Comparison of ENCODE assay signal across 16 mouse cellular contexts in genomic region chr10:22725166-22725565, GRCm38 (mm10). TPM values are rescaled to one million over a fixed set of nuclear protein-coding genes. Genes with fewer than 3 reads are reported as not detected.
DNase-seq lines count a peak whose midpoint lies in the region; ATAC-seq and TF ChIP-seq lines count a peak whose summit lies in the region.
"Had no signal": no experiment of that assay in that cellular context is flagged by ENCODE, and none has a peak within 500 bp of the region (broad histone marks: within the 10 kb centered on the region; RNA-seq: fewer than 3 reads in every experiment).

No protein-coding gene starts in this region.

- no peak for TF ChIP-seq CTCF in liver, adult 2 months (IDR thresholded peaks at IDR 0.05; ENCODE audit: low read depth, low read length)
- TF ChIP-seq CTCF in MEL (IDR thresholded peaks at IDR 0.05 in 2 of 3, conservative IDR thresholded peaks at IDR 0.05 in 1 of 3; ENCODE audit: control insufficient read depth in 1 of 3, insufficient read depth in 1 of 3, low read depth in 2 of 3, low read length in 3 of 3, poor library complexity in 1 of 3, severe bottlenecking in 1 of 3): no peak

- H3K27ac ChIP-seq in liver, adult 2 months (replicated peaks; ENCODE audit: insufficient read depth, low read depth, low read length): no peak overlapping the region
- H3K27ac ChIP-seq in MEL (ENCODE audit: control insufficient read depth, low read depth, low read length): peak overlapping the region; percentile 59
- H3K27ac ChIP-seq in forebrain, embryonic 15.5 days (replicated peaks): no peak overlapping the region
- H3K27ac ChIP-seq: embryonic facial prominence, embryonic 10.5 days; embryonic facial prominence, embryonic 12.5 days; forebrain, embryonic 13.5 days had no signal

- DNase-seq in liver, adult 2 months (ENCODE audit: extremely low read depth, low read depth, low spot score): peak; percentile 19
- DNase-seq in liver (no peak), MEL (ENCODE audit: low read depth, low spot score) (peak; percentile 69)
- DNase-seq in left cerebral cortex, postnatal 4 days: no peak
- DNase-seq: adrenal gland, adult 2 months; adrenal gland, postnatal 10 days; adrenal gland, postnatal 36 days; cerebellum, adult 11-12 months; cerebellum, adult 9-10 months; cerebellum, postnatal 10 days; cerebellum, postnatal 25 days had no signal

- peak; percentile 70 to 77 for TF ChIP-seq EP300 in MEL (IDR thresholded peaks at IDR 0.05; ENCODE audit: low read depth in 1 of 2, low read length in 2 of 2)

- 22% methylated on average over 4 of the region's 4 CpGs for WGBS in liver, adult 2 months
- 64% methylated on average over 4 of the region's 4 CpGs for WGBS in forebrain, embryonic 15.5 days

- TF ChIP-seq POLR2A in liver, adult 2 months (IDR thresholded peaks at IDR 0.05; ENCODE audit: extremely low read depth, insufficient read depth, low read length): no peak
- TF ChIP-seq POLR2A in MEL (IDR thresholded peaks at IDR 0.05; ENCODE audit: control insufficient read depth in 1 of 2, insufficient read depth in 1 of 2, low read depth in 1 of 2, low read length in 2 of 2, poor library complexity in 1 of 2): no peak

- H3K36me3 ChIP-seq in liver, adult 2 months (ENCODE audit: control insufficient read depth, insufficient read depth, low read length): no peaks in the 10 kb centered on the region
- H3K36me3 ChIP-seq in MEL (ENCODE audit: control insufficient read depth in 1 of 2, insufficient read depth in 2 of 2, low read length in 2 of 2): peaks cover 15 to 47% of the 10 kb centered on the region in 2 experiments
- H3K36me3 ChIP-seq in forebrain, embryonic 15.5 days: no peaks in the 10 kb centered on the region
- H3K36me3 ChIP-seq: embryonic facial prominence, embryonic 12.5 days had no signal

- no peaks in the 10 kb centered on the region for H3K27me3 ChIP-seq in liver, adult 2 months (ENCODE audit: control insufficient read depth, insufficient read depth, low read length)
- H3K27me3 ChIP-seq in MEL (ENCODE audit: control insufficient read depth in 1 of 2, insufficient read depth in 2 of 2, low read length in 2 of 2): no peaks in the 10 kb centered on the region
- no peaks in the 10 kb centered on the region for H3K27me3 ChIP-seq in forebrain, embryonic 15.5 days
- H3K27me3 ChIP-seq: embryonic facial prominence, embryonic 12.5 days; forebrain, embryonic 13.5 days had no signal

- TF ChIP-seq RAD21 in MEL (IDR thresholded peaks at IDR 0.05; ENCODE audit: low read depth, low read length): no peak

- H3K9ac ChIP-seq in liver, adult 2 months (ENCODE audit: low read depth, low read length): no peak overlapping the region
- no peak overlapping the region for H3K9ac ChIP-seq in MEL (ENCODE audit: control insufficient read depth, low read depth, low read length, poor library complexity, severe bottlenecking)
- H3K9ac ChIP-seq in forebrain, embryonic 15.5 days (replicated peaks): no peak overlapping the region
- H3K9ac ChIP-seq: embryonic facial prominence, embryonic 12.5 days; forebrain, embryonic 13.5 days had no signal

- H3K4me3 ChIP-seq in liver, adult 2 months (ENCODE audit: insufficient read depth, low read depth, low read length): no peak overlapping the region
- no peak overlapping the region for H3K4me3 ChIP-seq in MEL (ENCODE audit: control insufficient read depth in 1 of 2, insufficient read depth in 1 of 2, low read depth in 2 of 2, low read length in 2 of 2)
- H3K4me3 ChIP-seq in forebrain, embryonic 15.5 days: no peak overlapping the region
- H3K4me3 ChIP-seq: embryonic facial prominence, embryonic 10.5 days; embryonic facial prominence, embryonic 12.5 days; forebrain, embryonic 13.5 days had no signal

- H3K4me1 ChIP-seq in liver, adult 2 months (ENCODE audit: control insufficient read depth, insufficient read depth, low read length): peaks cover 6% of the 10 kb centered on the region
- peaks cover 31 to 38% of the 10 kb centered on the region in 2 experiments; a peak in 3 of 4 replicates for H3K4me1 ChIP-seq in MEL (ENCODE audit: control insufficient read depth in 1 of 2, insufficient read depth in 2 of 2, low read length in 2 of 2)
- H3K4me1 ChIP-seq in forebrain, embryonic 15.5 days: peaks cover 42% of the 10 kb centered on the region

- intact Hi-C loops in left cerebral cortex, postnatal 4 days (cut with DNase I): no loop called here

- no peak for ATAC-seq in forebrain, embryonic 15.5 days (replicated peaks)
- ATAC-seq: forebrain, embryonic 13.5 days; forebrain, embryonic 16.5 days had no signal

- peaks cover 48% of the 10 kb centered on the region; the same call in 1 of the 2 replicates for H3K79me2 ChIP-seq in liver, adult 2 months (ENCODE audit: control insufficient read depth, insufficient read depth, low read length)
- H3K79me2 ChIP-seq in MEL (ENCODE audit: control insufficient read depth, insufficient read depth, low read length, poor library complexity): peaks cover 78% of the 10 kb centered on the region

- no peaks in the 10 kb centered on the region for H3K9me3 ChIP-seq in MEL (replicated peaks; ENCODE audit: insufficient read depth, low read length)
- no peaks in the 10 kb centered on the region for H3K9me3 ChIP-seq in forebrain, embryonic 15.5 days
- H3K9me3 ChIP-seq: embryonic facial prominence, embryonic 10.5 days; embryonic facial prominence, embryonic 12.5 days; forebrain, embryonic 13.5 days had no signal

- H3K4me2 ChIP-seq in forebrain, embryonic 15.5 days (replicated peaks): no peak overlapping the region
- H3K4me2 ChIP-seq: embryonic facial prominence, embryonic 12.5 days; forebrain, embryonic 13.5 days had no signal

TF ChIP-seq in MEL, 35 proteins besides CTCF, POLR2A, EP300 and RAD21:
- TF ChIP-seq USF1 (IDR thresholded peaks at IDR 0.05; ENCODE audit: low read depth, low read length) (no peak), TAL1 (IDR thresholded peaks at IDR 0.05; ENCODE audit: low read length) (peak; percentile 36), RCOR1 (IDR thresholded peaks at IDR 0.05; ENCODE audit: low read depth, low read length) (peak; percentile 53; the same call in 1 of the 2 replicates), ELF1 (IDR thresholded peaks at IDR 0.05; ENCODE audit: low read depth, low read length) (no peak), CHD1 (IDR thresholded peaks at IDR 0.05; ENCODE audit: low read depth, low read length) (no peak), SMC3 (IDR thresholded peaks at IDR 0.05; ENCODE audit: low read depth, low read length) (no peak), MEF2A (IDR thresholded peaks at IDR 0.05; ENCODE audit: extremely low read depth, insufficient replicate concordance, low read depth, low read length, poor library complexity, severe bottlenecking) (no peak), MYC (IDR thresholded peaks at IDR 0.05; ENCODE audit: low read depth, low read length) (no peak), UBTF (IDR thresholded peaks at IDR 0.05; ENCODE audit: borderline replicate concordance, insufficient read depth, low read depth, low read length) (no peak), GATA1 (IDR thresholded peaks at IDR 0.05; ENCODE audit: low read depth, low read length) (peak; percentile 84), TBP (IDR thresholded peaks at IDR 0.05; ENCODE audit: low read depth, low read length) (no peak), MYB (IDR thresholded peaks at IDR 0.05; ENCODE audit: low read depth, low read length) (no peak), ZNF384 (IDR thresholded peaks at IDR 0.05; ENCODE audit: low read depth, low read length) (no peak), TCF12 (IDR thresholded peaks at IDR 0.05; ENCODE audit: low read depth, low read length) (0 out of 2 replicates have a peak, but pooled peaks have one; percentile 24), POLR2AphosphoS5 (IDR thresholded peaks at IDR 0.05; ENCODE audit: borderline replicate concordance, low read depth, low read length) (no peak), SIN3A (IDR thresholded peaks at IDR 0.05; ENCODE audit: low read length) (peak; percentile 61), MAX (IDR thresholded peaks at IDR 0.05; ENCODE audit: low read length) (no peak), GABPA (IDR thresholded peaks at IDR 0.05; ENCODE audit: low read depth, low read length) (no peak), POLR2AphosphoS2 (IDR thresholded peaks at IDR 0.05; ENCODE audit: low read length) (no peak), ETS1 (IDR thresholded peaks at IDR 0.05; ENCODE audit: low read depth, low read length) (peak; percentile 70; the same call in 1 of the 2 replicates), MAZ (IDR thresholded peaks at IDR 0.05; ENCODE audit: low read depth, low read length) (no peak), NELFE (IDR thresholded peaks at IDR 0.05; ENCODE audit: low read depth, low read length) (no peak), ZKSCAN1 (IDR thresholded peaks at IDR 0.05; ENCODE audit: low read depth, low read length) (no peak), E2F4 (IDR thresholded peaks at IDR 0.05; ENCODE audit: borderline replicate concordance, low read depth, low read length) (no peak), BHLHE40 (IDR thresholded peaks at IDR 0.05; ENCODE audit: borderline replicate concordance, low read depth, low read length) (no peak), KAT2A (conservative IDR thresholded peaks at IDR 0.05; ENCODE audit: low read depth, low read length) (no peak), MXI1 (IDR thresholded peaks at IDR 0.05; ENCODE audit: low read depth, low read length) (peak; percentile 63), USF2 (IDR thresholded peaks at IDR 0.05; ENCODE audit: borderline replicate concordance in 1 of 2, insufficient read depth in 1 of 2, low read depth in 1 of 2, low read length in 2 of 2) (no peak), MAFK (IDR thresholded peaks at IDR 0.05; ENCODE audit: borderline replicate concordance, low read depth, low read length) (no peak), HCFC1 (IDR thresholded peaks at IDR 0.05; ENCODE audit: low read depth, low read length) (no peak; the same call in 1 of the 2 replicates), ZMIZ1 (IDR thresholded peaks at IDR 0.05; ENCODE audit: low read depth, low read length) (no peak), ZC3H11A (IDR thresholded peaks at IDR 0.05; ENCODE audit: low read depth, low read length) (no peak), JUND (IDR thresholded peaks at IDR 0.05; ENCODE audit: low read depth, low read length) (no peak)

RNA-seq across cellular contexts. Expression of gene Tbpl1, which starts 6.6 kb away (rescaled TPM):
- 7.8 and 8.3 TPM in 2 replicates for total RNA-seq in liver, adult 2 months (2014; rRNA removed)
- 6.0 and 7.9 TPM in 2 replicates for polyA plus RNA-seq in liver, adult 2 months (2012; rRNA removed)
- 36.6 and 47.1 TPM in 2 replicates for total RNA-seq in MEL (2012; rRNA removed)
- polyA plus RNA-seq in MEL (2012; ENCODE audit: insufficient read depth in 1 of 2, insufficient read length in 2 of 2, low read depth in 1 of 2, low replicate concordance in 2 of 2, missing spikeins in 1 of 2): 10 to 100 TPM in 1 of 2 experiments, not detected in 1; 41.8 TPM
- 10 to 100 TPM; 62.4 to 67.2 TPM for total RNA-seq in left cerebral cortex, postnatal 4 days (2021)
- 107 and 115 TPM in 2 replicates for polyA plus RNA-seq in forebrain, embryonic 15.5 days (2015; fragmentation: Nextera tagmentation; extraction: Ambion mirVana)

Comparison
In these comparisons a context has a peak if more than half of its experiments do, and no peak if none do; other contexts are left out.
1. DNase-seq: peak in liver, adult 2 months (single experiment) and MEL (single experiment); none in liver (single experiment) and left cerebral cortex, postnatal 4 days (single experiment).